Mouse (Mus musculus) urinary bladder, postnatal 0 days (tissue): ENCODE results near the gene Lrrc73. TPM values are rescaled to one million over a fixed set of nuclear protein-coding genes. Genes with fewer than 3 reads are reported as not detected.

Experiments
- microRNA counts: library from miRNA; unstranded; fragments of <30 nt; microRNA quantifications from one replicate; lab custom pipeline; 2016
- microRNA-seq: library from miRNA; unstranded; fragments of <30 nt; microRNA quantifications from one replicate; pipeline ENCODE4, GENCODE M21; 2016
- polyA plus RNA-seq: library from polyadenylated mRNA; unstranded; fragments of >200 nt; fragmentation: Nextera tagmentation; extraction: Ambion mirVana; gene quantifications from 2 replicates; pipeline ENCODE4 v1.2.1, GENCODE M21; 2015

Gene Lrrc73
- polyA plus RNA-seq: 0.43 and 0.46 TPM in 2 replicates

GRCm38 (mm10) chr17:46253452-46254084, at the start of gene Lrrc73:
Lrrc73 (plus strand) TSS chr17:46253531.

GRCm38 (mm10) chr17:46247512-46248188, 5.7 kb upstream of the Lrrc73 start, which contains the start of the genes Polr1c and Yipf3:
Polr1c (minus strand) TSS chr17:46248054.
Yipf3 (plus strand) TSS chr17:46248080.

GRCm38 (mm10) chr17:46282483-46283123, 29.3 kb downstream of the Lrrc73 start, which contains the start of gene Tjap1:
Tjap1 (minus strand) TSS chr17:46283026.

GRCm38 (mm10) chr17:46297364-46298219, 44.3 kb downstream of the Lrrc73 start, which contains the start of gene Dlk2:
Dlk2 (plus strand) TSS chr17:46297421.

MicroRNAs encoded within 50 kb of the gene (microRNA counts, 519-probe panel; counts per million panel counts)
- microRNA mmu-miR-693-3p (lab: Ali Mortazavi, UCI) (not detected), microRNA mmu-miR-693-5p (lab: Ali Mortazavi, UCI) (not detected)

Small RNA genes within 50 kb of the gene (microRNA-seq; reads per million reads assigned to microRNA genes)
- gene Mir693: not detected

Other genes with a start within 250 kb of the Lrrc73 start
- gene Vegfa, start 221.2 kb upstream of the Lrrc73 start, polyA plus RNA-seq: 2.1 and 2.5 TPM in 2 replicates
- gene Mrps18a, start 142.5 kb upstream of the Lrrc73 start, polyA plus RNA-seq: 73.0 and 78.2 TPM in 2 replicates
- gene Rsph9, start 109.3 kb upstream of the Lrrc73 start, polyA plus RNA-seq: 4.6 and 4.9 TPM in 2 replicates
- gene Mad2l1bp, start 100.0 kb upstream of the Lrrc73 start, polyA plus RNA-seq: 18.7 and 20.4 TPM in 2 replicates
- gene Gtpbp2, start 92.5 kb upstream of the Lrrc73 start, polyA plus RNA-seq: 13.4 and 15.1 TPM in 2 replicates
- gene Polh, start 50.9 kb upstream of the Lrrc73 start, polyA plus RNA-seq: 7.7 and 11.9 TPM in 2 replicates
- 13.0 and 15.6 TPM in 2 replicates for gene Xpo5, start 50.7 kb upstream of the Lrrc73 start, polyA plus RNA-seq
- 39.0 TPM in 2 replicates for gene Polr1c, start 5.5 kb upstream of the Lrrc73 start, polyA plus RNA-seq
- 109 and 124 TPM in 2 replicates for gene Yipf3, start 5.5 kb upstream of the Lrrc73 start, polyA plus RNA-seq
- 27.2 and 28.3 TPM in 2 replicates for gene Tjap1, start 29.5 kb downstream of the Lrrc73 start, polyA plus RNA-seq
- gene Dlk2, start 43.9 kb downstream of the Lrrc73 start, polyA plus RNA-seq: 15.5 and 16.6 TPM in 2 replicates
- 3.4 and 4.0 TPM in 2 replicates for gene Abcc10, start 74.8 kb downstream of the Lrrc73 start, polyA plus RNA-seq
- gene Zfp318, start 130.2 kb downstream of the Lrrc73 start, polyA plus RNA-seq: 5.7 and 6.6 TPM in 2 replicates
- gene Crip3, start 175.4 kb downstream of the Lrrc73 start, polyA plus RNA-seq: not detected in 2 replicates
- gene Slc22a7, start 184.9 kb downstream of the Lrrc73 start, polyA plus RNA-seq: not detected in 2 replicates
- gene Ttbk1, start 234.1 kb downstream of the Lrrc73 start, polyA plus RNA-seq: 0.02 TPM in 2 replicates
- 17.5 and 18.0 TPM in 2 replicates for gene Dnph1, start 243.2 kb downstream of the Lrrc73 start, polyA plus RNA-seq